Mouse (Mus musculus) bone marrow macrophage, adult 2 months (primary cell): ENCODE results near the gene Lrrc8d.

Experiments used
- CTCF ChIP-seq: IDR thresholded peaks from 2 replicates; pipeline ENCODE4 v1.5.1; 2012; ENCODE audit warnings: low read depth, mild to moderate bottlenecking, low read length, moderate library complexity
- POLR2A ChIP-seq: IDR thresholded peaks from 2 replicates; pipeline ENCODE4 v1.6.1; 2012; ENCODE audit warnings: mild to moderate bottlenecking, low read depth, low read length, borderline replicate concordance

DNA sequence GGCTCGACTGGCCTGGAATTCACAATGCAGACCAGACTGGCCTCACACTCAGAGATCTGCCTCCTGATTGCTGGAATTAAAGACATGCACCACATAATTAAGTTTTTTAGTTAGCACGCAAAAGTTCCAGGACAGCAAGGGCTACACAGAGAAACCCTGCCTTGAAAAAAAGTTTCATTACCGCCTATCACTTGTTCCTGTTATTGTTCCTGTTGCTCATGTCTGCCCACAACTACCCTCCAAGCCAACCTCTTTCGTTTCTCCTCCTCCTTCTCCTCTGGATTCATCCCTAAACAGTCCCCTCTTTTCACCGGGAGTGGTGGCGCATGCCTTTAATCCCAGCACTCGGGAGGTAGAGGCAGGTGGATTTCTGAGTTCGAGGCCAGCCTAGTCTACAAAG, 21.5 kb upstream of the Lrrc8d start:
- TF ChIP-seq POLR2A (no peak), CTCF (no peak)
